Mouse (Mus musculus): ENCODE data around the gene Cox4i1.

DNA sequence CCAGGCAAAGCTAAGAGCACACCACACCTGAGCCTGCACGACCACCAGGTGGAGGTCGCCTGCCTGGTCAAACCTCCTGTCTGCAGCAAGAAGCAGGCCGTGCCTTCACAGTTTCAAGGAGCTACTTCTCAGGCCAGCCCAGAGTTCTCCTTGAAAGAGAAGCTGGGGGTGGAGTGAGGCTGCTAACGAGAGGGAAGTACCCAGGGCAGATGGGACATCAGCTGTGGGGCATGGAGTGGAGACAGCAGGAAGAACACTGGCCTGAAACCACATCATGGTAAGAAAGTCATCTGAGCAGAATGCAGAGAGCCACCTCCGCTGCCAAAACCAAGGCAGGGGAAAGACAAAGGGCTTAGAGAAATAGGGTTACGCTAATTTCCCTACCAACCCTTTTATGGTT is 3.5 kb upstream of the Cox4i1 start:
- no peak for TF ChIP-seq CTCF (IDR thresholded peaks at IDR 0.05; ENCODE audit: insufficient read depth, low read depth, low read length)
- no peak for TF ChIP-seq POLR2A (IDR thresholded peaks at IDR 0.05; ENCODE audit: insufficient read depth, low read depth, low read length)

All from olfactory bulb, adult 2 months (tissue).